11 mouse cellular contexts compared by ENCODE assay signal in genomic region chr11:101287306-101287705, GRCm38 (mm10). TPM values are rescaled to one million over a fixed set of nuclear protein-coding genes. Genes with fewer than 3 reads are reported as not detected.
DNase-seq lines count a peak whose midpoint lies in the region; ATAC-seq and TF ChIP-seq lines count a peak whose summit lies in the region.
"Had no signal": no experiment of that assay in that cellular context is flagged by ENCODE, and none has a peak within 500 bp of the region (broad histone marks: within the 10 kb centered on the region; RNA-seq: fewer than 3 reads in every experiment).

No protein-coding gene starts in this region.

- no peaks in the 10 kb centered on the region for H3K4me1 ChIP-seq in heart, adult 2 months (ENCODE audit: control insufficient read depth, insufficient read depth, low read length)
- H3K4me1 ChIP-seq: limb, embryonic 12.5 days; midbrain, embryonic 12.5 days had no signal

- DNase-seq in heart, adult 2 months, result peak; percentile 30 to 48
- no peak for DNase-seq in heart, postnatal 14 days
- DNase-seq in 3T3-L1 (ENCODE audit: low read depth, low spot score), result peak; percentile 82
- peak; percentile 52 for DNase-seq in adrenal gland, postnatal 25 days
- peak; percentile 33 for DNase-seq in lung, postnatal 14 days
- DNase-seq in gastrocnemius, adult 18-20 months (ENCODE audit: low spot score), result no peak
- DNase-seq in thymus, postnatal 4 days, result no peak

- no peaks in the 10 kb centered on the region for H3K36me3 ChIP-seq in heart, adult 2 months (ENCODE audit: control insufficient read depth, insufficient read depth, low read length)

- no peak overlapping the region for H3K9ac ChIP-seq in heart, adult 2 months (ENCODE audit: low read depth, low read length)
- H3K9ac ChIP-seq: forebrain, embryonic 13.5 days; limb, embryonic 12.5 days; midbrain, embryonic 12.5 days had no signal

- no peak for TF ChIP-seq POLR2A in heart, adult 2 months (IDR thresholded peaks at IDR 0.05; ENCODE audit: insufficient read depth, low read depth, low read length)

- ATAC-seq in cerebellum, adult (ENCODE audit: insufficient number of reproducible peaks, low FRiP score, low TSS enrichment), result no peak
- ATAC-seq: forebrain, embryonic 13.5 days had no signal

- no peak overlapping the region for H3K4me3 ChIP-seq in heart, adult 2 months
- H3K4me3 ChIP-seq: forebrain, embryonic 13.5 days; limb, embryonic 12.5 days; midbrain, embryonic 12.5 days had no signal

- no peak overlapping the region for H3K27ac ChIP-seq in heart, adult 2 months
- H3K27ac ChIP-seq: forebrain, embryonic 13.5 days; limb, embryonic 12.5 days; midbrain, embryonic 12.5 days had no signal

- WGBS in heart, adult 2 months, result 68% methylated on average over 9 of the region's 9 CpGs

- TF ChIP-seq CTCF in heart, adult 2 months (IDR thresholded peaks at IDR 0.05), result no peak

- no peak for TF ChIP-seq EP300 in heart, adult 2 months (IDR thresholded peaks at IDR 0.05; ENCODE audit: insufficient read depth, low read depth, low read length)

- no peaks in the 10 kb centered on the region for H3K27me3 ChIP-seq in heart, adult 2 months (ENCODE audit: control insufficient read depth, insufficient read depth, low read length)
- H3K27me3 ChIP-seq: forebrain, embryonic 13.5 days; limb, embryonic 12.5 days; midbrain, embryonic 12.5 days had no signal

- H3K79me2 ChIP-seq in heart, adult 2 months (replicated peaks; ENCODE audit: control insufficient read depth, insufficient read depth, low read length), result no peaks in the 10 kb centered on the region

- intact Hi-C loops in heart, adult 2 months (cut with DNase I), result no loop called here
- intact Hi-C loops in heart, postnatal 14 days (cut with DNase I), result no loop called here

RNA-seq across cellular contexts. Expression of gene Coa3, which starts 8.4 kb away (rescaled TPM):
- total RNA-seq in heart, adult 2 months (2021), result 100 to 1,000 TPM in 1 of 2 experiments, 10 to 100 TPM in 1; 88.4 to 101 TPM
- polyA plus RNA-seq in heart, adult 2 months (2012; rRNA removed), result 153 and 302 TPM in 2 replicates
- 10 to 100 TPM; 84.0 to 89.7 TPM for total RNA-seq in heart, postnatal 14 days (2021)
- 67.9 and 74.9 TPM in 2 replicates for total RNA-seq in adrenal gland, postnatal 25 days (2021)
- total RNA-seq in gastrocnemius, adult 18-20 months (2021), result 10 to 100 TPM; 71.2 to 81.6 TPM

RNA-seq across cellular contexts. Expression of gene Cntd1, which starts 8.5 kb away (rescaled TPM):
- under 1 TPM; 0.23 to 0.36 TPM for total RNA-seq in heart, adult 2 months (2021)
- 0.06 and 0.12 TPM in 2 replicates for polyA plus RNA-seq in heart, adult 2 months (2012; rRNA removed)
- total RNA-seq in heart, postnatal 14 days (2021), result under 1 TPM; 0.24 to 0.39 TPM
- 0.67 and 0.73 TPM in 2 replicates for total RNA-seq in adrenal gland, postnatal 25 days (2021)
- total RNA-seq in gastrocnemius, adult 18-20 months (2021), result under 1 TPM; 0.31 to 0.37 TPM

RNA-seq across cellular contexts. Expression of gene Becn1, which starts 14.8 kb away (rescaled TPM):
- 10 to 100 TPM; 86.3 to 86.5 TPM for total RNA-seq in heart, adult 2 months (2021)
- 36.1 and 43.7 TPM in 2 replicates for polyA plus RNA-seq in heart, adult 2 months (2012; rRNA removed)
- 10 to 100 TPM; 90.0 to 96.3 TPM for total RNA-seq in heart, postnatal 14 days (2021)
- total RNA-seq in adrenal gland, postnatal 25 days (2021), result 117 and 159 TPM in 2 replicates
- 10 to 100 TPM; 85.6 to 95.6 TPM for total RNA-seq in gastrocnemius, adult 18-20 months (2021)

RNA-seq across cellular contexts. Expression of gene Wnk4, which starts 26.9 kb away (rescaled TPM):
- total RNA-seq in heart, adult 2 months (2021), result 10 to 100 TPM in 1 of 2 experiments, 1 to 10 TPM in 1; 9.2 to 12.6 TPM
- polyA plus RNA-seq in heart, adult 2 months (2012; rRNA removed), result 12.1 and 13.9 TPM in 2 replicates
- 10 to 100 TPM in 1 of 2 experiments, 1 to 10 TPM in 1; 7.0 to 11.7 TPM for total RNA-seq in heart, postnatal 14 days (2021)
- total RNA-seq in adrenal gland, postnatal 25 days (2021), result 1.7 and 2.6 TPM in 2 replicates
- total RNA-seq in gastrocnemius, adult 18-20 months (2021), result under 1 TPM; 0.23 to 0.26 TPM

RNA-seq across cellular contexts. Expression of gene Psme3, which starts 28.7 kb away (rescaled TPM):
- 100 to 1,000 TPM in 1 of 2 experiments, 10 to 100 TPM in 1; 81.9 to 112 TPM for total RNA-seq in heart, adult 2 months (2021)
- 55.5 and 69.1 TPM in 2 replicates for polyA plus RNA-seq in heart, adult 2 months (2012; rRNA removed)
- total RNA-seq in heart, postnatal 14 days (2021), result 10 to 100 TPM; 80.9 to 96.0 TPM
- total RNA-seq in adrenal gland, postnatal 25 days (2021), result 126 and 131 TPM in 2 replicates
- 10 to 100 TPM; 66.4 to 81.3 TPM for total RNA-seq in gastrocnemius, adult 18-20 months (2021)

Comparison
In these comparisons a context has a peak if more than half of its experiments do, and no peak if none do; other contexts are left out.
1. DNase-seq: peak in heart, adult 2 months (2 of 2), 3T3-L1 (single experiment), adrenal gland, postnatal 25 days (single experiment) and lung, postnatal 14 days (single experiment); none in heart, postnatal 14 days (0 of 2), gastrocnemius, adult 18-20 months (single experiment) and thymus, postnatal 4 days (single experiment).